Mouse (Mus musculus): ENCODE measurements around the gene Galnt18.
A peak's percentile ranks its signal among the peaks of the same experiment; 100 is the strongest.

Galnt18 gene

GRCm38 (mm10) chr7:111770585-111770984 is 9.2 kb downstream of the Galnt18 start:
- DNase-seq, result no peak

DNA sequence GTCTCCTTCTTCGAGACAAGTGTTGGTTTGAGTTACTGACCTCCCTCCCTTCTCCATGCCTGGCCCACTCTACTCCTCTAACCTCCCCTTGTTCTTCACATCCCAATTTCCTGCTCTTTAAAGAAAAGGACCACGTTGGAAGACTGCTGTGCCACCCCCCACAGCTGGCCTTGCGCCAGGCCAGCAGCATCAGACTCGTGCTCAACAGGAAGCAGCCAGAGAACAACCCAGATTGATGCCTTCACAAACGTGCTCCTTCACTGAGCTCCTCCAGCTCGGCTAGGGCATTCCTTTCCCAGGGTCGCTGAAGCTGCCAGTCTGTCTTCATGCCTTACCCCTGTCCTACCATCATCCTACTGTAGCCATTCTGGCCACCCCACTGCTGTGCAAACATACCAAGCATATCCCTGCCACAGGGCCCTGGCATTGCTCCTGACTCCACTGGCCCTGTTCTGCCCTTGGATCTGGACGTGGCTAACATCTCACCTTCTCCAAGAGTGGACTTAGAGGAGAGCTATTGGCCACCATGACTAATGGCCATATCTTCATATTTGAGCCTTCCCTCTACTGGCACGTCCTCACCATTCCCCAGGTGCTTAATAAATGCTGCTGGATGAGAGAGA is 13.5 kb downstream of the Galnt18 start:
- DNase-seq, result no peak

DNA sequence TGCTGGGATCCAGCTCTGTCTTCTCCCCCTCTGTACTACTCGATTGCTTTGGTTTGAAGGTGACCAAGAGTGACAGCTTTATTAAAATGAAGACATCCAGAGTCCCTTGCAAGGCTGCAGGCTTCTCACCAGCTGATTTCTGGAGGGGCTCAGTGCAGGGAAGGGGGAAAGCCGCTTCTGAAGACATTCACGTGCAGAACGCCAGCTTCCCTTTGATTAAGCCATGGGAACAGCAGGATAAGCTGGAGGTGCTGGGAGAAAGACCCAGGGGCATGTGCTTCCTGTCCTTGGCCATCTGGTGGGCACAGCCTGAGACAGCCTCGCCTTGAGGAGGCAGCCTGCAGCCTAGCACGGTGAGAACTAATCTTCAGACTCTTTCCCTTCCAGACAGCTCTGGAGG is 17.0 kb downstream of the Galnt18 start:
- DNase-seq, result no peak

DNA sequence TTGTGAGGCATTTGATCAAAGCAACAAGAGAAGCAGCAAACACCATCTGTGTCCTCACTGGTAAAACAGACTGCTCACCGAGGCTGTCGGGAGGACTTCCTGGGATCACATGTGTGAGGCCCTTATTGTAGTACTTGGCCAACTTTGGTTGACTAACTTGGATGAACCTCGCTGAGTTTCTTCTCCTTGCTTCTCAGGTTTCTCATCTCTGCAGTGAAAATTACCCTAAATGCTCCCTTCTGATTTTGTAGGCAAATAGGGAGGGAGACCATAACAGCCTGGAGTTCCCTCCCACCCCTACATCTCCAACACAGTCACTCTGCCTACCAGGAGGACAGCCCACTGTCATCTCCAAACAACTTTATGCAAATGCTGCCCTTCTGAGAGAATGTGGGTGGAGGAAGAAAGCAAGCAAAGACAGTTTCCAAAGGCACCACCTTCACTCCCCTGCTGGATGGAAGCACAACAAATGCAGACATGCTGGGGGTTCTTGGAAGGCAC is 31.2 kb downstream of the Galnt18 start:
- no peak for DNase-seq

GRCm38 (mm10) chr7:111744770-111745169 is 35.0 kb downstream of the Galnt18 start:
- DNase-seq, result no peak

DNA sequence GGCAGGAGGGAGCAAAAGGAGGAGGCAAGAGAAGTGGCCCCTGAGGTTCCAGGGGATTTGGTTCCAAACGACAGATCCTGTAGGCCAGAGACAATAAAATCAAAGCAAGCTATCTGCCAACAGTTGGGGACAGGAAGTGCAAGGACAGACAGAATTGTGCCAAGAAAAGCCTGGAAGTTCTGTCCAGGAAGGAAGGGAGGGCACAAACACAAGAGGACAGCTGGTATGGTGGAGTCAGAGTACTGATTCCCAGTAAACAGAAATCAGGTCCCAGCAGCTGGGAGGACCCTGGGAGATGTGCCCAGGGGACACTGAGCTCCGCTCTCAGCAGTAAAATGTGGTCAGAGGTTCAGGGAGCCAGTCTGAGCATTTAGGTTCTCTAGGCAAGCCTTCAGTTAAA is 38.2 kb downstream of the Galnt18 start:
- DNase-seq, result peak; percentile 65

GRCm38 (mm10) chr7:111740091-111740490 is 39.7 kb downstream of the Galnt18 start:
- DNase-seq, result no peak

DNA sequence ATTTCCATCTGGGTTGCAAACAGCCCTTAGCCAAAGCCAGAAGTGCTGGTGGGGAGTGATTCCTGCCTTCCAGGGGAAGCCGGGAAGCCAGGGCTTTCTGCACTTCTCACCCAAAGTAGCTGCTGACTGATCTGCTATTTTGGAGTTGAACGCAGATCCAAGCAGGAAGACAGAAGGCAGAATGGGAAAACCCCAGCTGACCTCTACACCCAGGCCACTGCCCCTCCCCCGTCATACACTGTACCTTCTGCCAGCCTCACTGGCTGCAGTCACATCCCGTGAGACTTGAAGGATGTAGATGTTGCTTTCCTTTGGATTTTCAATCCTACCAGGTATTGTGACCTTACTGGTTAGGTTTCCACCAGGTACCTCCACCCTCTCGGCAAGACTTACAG is 40.4 kb downstream of the Galnt18 start:
- DNase-seq, result peak; percentile 54

DNA sequence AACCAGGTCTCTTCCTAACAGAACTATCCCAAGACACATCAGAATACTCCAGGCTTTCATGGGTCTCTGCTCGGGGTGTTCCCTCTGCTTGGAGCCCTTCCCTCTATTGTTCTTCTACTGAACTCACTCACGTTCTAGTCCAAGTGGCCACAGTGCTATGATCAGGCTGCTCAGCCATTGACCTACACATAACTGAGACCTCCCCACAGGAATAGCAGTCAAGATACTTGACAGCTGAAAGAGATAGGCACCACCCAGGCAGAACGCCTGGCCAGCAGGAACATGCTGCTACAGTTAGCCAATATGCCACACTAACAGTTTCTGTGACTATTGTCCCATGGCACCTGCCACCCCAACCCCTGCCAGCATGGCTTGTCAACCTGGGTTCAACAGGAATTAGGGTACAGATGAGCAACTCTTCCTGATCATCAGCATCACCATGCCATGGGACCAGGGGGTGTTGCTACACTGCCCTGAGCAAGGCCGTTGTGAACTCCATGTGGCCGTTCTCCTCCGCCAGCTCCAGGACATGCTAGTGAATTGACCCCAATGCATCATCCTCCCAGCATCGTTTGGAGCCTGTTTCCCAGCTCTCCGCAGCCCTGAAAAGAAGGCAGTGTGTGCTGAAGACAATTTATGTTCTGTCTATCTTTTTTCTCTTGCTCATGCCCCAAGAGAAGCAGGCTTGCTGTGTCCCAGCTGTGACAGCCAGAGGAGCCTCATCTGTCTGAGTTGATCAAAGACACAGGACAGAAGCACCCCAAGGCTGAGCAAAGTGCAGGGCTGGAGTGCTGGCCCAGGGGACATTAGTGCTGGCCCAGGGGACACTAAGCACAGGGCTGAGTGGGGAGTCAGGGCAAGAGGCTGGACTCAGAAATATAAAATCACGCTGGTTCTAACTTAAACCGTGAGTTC is 41.1 kb downstream of the Galnt18 start:
- DNase-seq, result no peak

- peak; percentile 45 for DNase-seq
These were observed 42.4 kb downstream of the Galnt18 start for GRCm38 (mm10) chr7:111737426-111737825.

- no peak for DNase-seq
These were observed 43.4 kb downstream of the Galnt18 start for GRCm38 (mm10) chr7:111736365-111736764.

DNA sequence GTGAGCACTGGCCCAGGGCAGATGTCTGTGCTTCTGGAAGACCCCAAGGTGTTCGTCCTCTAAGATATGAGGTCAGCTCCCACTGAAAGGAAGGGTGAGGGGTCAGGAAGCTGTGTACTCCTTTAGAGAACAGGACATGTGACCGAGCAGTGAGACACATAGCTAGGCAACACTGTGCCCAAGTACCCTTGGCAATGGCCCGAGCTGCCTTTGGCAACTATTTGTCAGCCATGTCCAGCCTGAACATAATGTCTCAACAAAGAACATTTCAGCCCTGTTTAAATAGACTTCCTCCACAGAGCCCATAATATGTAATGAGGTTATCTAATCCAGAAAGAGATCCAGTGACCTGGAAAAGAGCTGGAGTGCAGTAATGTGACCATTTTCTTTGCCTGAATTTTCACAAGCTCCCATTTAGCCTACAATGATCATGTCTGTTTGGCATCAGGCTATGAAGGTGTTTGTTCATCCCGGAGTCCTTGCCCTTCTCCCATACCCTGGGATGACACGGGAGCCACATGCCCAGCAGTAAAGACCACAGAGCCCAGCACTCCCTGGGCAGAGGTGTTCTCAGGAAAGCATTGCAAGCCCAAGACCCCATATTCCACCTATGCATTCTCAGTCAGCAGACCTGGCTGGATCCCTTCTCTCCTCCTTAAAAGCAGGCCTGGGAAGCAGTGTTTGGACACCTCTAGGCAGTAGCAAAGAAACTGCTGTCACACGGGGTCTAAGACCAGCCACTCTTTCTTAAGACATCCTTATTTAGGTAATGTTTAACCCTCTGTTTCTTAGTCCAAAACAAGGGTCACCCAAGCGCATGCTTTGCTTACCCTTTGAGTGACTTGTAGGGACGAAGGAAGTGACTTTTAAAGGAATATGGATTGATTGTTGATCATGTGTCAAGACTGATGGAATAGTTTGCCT is 49.2 kb downstream of the Galnt18 start:
- DNase-seq, result peak; percentile 75

- peak; percentile 60 for DNase-seq
These were observed 52.8 kb downstream of the Galnt18 start for GRCm38 (mm10) chr7:111726928-111727327.

- DNase-seq, result no peak
These were observed 55.0 kb downstream of the Galnt18 start for GRCm38 (mm10) chr7:111724730-111725129.

DNA sequence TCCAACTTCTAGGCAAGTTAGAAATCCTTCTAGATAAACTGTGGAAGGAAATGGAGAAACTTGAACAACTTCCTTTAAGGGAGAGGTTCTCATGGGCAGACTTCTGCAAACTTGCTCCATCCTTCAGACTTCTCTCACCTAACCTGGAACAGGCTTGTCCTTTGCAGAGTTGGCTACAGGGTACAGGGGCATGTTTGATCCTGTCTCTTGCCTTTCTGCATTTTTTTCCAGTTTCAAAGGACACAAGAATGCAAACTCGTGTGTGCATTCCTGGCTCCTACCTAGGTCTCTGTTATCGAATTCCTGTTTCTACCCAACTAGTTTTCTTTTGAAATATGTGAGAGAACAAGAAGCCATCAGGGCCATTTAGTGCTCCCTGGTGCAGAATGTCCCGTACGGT is 55.8 kb downstream of the Galnt18 start:
- no peak for DNase-seq

DNA sequence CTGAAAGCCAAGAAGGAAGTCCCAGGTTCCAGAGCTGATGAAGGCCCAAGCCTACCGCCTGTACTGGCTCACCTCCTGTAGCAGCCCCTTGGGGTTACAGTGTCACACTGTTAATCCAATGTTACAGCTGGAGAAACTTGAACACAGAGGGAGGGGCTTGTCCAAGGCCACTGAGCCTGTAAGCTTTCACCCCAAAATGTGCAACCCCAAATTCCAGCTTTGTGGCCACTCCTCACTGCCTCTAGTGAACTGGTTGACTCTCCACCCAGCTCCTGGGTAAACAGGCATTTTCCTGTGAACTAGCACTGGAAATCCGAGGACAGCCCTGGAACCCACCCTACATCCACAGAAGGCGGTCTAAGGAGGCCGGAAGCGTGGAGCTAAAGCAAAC is 58.5 kb downstream of the Galnt18 start:
- DNase-seq, result no peak

DNA sequence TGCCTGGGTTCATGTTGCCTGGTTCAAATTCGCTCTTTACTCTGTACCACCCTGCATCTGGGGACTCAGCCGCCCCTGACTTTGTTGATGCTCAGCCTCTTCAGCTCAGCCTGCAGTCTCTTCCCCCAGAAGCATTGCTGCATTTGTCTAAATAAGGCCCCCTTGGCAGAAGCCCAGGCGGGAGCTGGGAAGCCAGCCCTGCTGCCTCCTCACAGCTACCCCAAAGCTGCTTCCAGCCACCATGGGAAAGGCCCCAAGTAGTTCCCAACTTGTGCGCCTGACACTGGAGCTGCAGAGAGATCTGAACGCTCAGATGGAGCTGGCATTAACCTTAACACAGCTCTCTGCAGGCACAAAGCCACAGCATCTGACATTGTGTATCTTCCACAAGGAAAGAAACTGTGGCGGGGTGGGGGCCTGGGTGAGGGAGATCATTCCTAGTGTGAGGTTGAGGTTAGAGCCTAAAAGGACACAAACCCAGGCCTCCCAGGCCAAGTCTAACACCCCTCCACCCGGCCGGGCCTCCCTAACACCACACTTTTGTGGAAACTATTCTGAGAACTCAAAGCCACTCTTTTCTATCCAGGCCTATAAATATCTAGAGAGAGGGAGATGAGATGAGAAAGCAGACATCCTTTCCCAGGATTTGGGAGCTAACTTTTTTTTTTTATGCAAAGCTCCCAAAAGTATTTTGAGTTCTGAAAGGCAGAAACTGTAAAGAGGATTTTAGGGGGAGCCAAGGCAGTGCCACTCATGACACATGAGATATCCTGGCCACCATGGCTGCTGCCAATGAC is 59.1 kb downstream of the Galnt18 start:
- no peak for DNase-seq

DNA sequence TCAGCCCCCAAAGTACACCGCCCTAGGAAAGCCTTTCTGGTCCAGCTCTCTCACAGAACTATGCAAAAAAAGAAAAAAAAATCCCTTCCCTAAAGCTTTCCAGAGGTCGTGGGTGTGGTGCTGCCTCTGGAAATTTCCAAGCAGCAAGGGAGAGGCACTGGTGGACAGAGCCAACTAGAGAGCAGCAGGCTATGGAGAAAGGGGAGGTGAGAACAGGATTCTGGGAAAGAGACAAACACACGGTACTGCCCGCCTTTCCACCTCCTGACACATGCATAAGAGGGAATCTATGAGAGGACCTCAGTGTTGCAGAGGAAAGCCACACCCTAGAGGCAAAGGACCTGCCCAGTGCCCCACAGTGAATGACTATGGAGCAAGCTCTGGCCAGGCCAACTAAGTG is 60.9 kb downstream of the Galnt18 start:
- DNase-seq, result peak; percentile 33

- no peak for DNase-seq
These were observed 65.0 kb downstream of the Galnt18 start for GRCm38 (mm10) chr7:111714639-111715360.

DNA sequence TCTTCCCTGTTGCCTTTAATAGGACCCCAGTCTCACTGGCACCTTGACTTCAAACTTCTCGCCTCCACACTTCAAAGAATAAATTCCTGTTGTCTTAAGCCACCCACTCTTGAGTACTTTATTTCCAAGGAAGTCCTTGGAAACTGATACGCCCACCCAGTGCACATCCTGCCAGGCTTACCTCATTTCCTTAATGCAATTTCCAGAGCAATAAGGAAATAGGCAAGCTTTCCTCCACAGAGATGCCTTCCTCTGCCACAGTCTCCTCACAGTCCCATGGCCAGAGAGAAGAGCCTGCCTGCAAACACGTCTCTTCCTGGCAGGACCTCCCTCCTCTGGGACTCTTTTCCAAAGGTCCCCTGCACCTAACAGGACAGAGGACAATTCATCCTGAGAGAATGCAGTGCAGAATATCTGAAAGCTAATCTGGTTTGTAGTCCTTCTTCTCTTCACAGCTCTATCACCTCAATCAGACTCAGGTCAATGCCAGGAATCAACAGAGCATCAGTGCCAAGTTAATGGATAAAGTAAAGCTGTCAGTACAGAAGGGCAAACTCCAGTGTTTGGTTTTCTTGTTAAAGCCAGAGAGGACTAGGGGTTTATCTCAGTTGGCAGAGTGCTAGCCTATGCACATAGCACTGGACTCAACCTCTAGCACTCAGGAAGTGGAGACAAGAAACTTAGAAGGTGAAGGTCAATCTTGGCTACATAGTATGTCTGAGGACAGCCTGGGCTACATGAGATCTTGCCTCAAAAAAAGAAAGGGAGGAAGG is 65.8 kb downstream of the Galnt18 start:
- peak; percentile 47 for DNase-seq

GRCm38 (mm10) chr7:111712797-111713196 is 67.0 kb downstream of the Galnt18 start:
- DNase-seq, result no peak
